Mouse (Mus musculus): ENCODE data around the gene Vipas39.

DNA sequence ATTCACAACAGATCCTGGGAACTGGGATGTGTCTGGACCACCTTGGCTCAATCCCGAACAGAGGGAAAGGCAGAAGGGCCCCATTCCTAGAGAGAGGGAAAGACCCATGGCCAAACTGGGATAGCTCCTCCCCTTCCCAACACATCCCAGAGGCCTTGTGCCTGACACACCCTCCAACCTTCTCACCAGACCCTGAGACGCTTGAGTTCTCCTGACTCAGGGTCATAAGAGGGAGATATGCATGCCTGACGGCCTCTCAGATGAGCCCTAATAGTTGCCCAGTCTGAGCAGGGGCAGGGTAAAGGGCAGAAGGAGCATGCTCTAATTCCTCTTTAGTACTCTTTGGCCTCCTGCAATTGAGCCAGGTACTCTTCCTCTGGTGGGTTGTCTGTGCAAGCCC is 13.3 kb upstream of the Vipas39 start:
- TF ChIP-seq CTCF (IDR thresholded peaks at IDR 0.05; ENCODE audit: low read depth): no peak
- no peak for TF ChIP-seq EP300 (IDR thresholded peaks at IDR 0.05; ENCODE audit: low read depth)
